Mouse (Mus musculus) C2C12 (cell line): Measurements from ENCODE around the gene Slc22a23. TPM values are rescaled to one million over a fixed set of nuclear protein-coding genes. Genes with fewer than 3 reads are reported as not detected.

ENCODE experiments used
- H3K27me3 ChIP-seq: one replicate; pipeline ENCODE4 v1.6.1; 2011; ENCODE audit not compliant: control insufficient read depth, insufficient read depth, insufficient read length
- H3K36me3 ChIP-seq: one replicate; pipeline ENCODE4 v1.6.1; 2011; ENCODE audit not compliant: control insufficient read depth, insufficient read depth
- H3K4me3 ChIP-seq: one replicate; pipeline ENCODE4 v1.5.1; 2011; ENCODE audit warnings: mild to moderate bottlenecking, control low read depth; ENCODE audit not compliant: poor library complexity, insufficient read depth, severe bottlenecking
- H3K79me2 ChIP-seq: one replicate; pipeline ENCODE4 v1.6.1; 2011; ENCODE audit not compliant: control insufficient read depth, insufficient read depth
- H3K79me3 ChIP-seq: one replicate; pipeline ENCODE4 v1.6.1; 2011; ENCODE audit warnings: low read depth, control low read depth
- H3ac ChIP-seq: one replicate; pipeline ENCODE3; 2011; ENCODE audit warnings: low read depth; ENCODE audit not compliant: control insufficient read depth, insufficient read length
- CEBPB ChIP-seq: IDR thresholded peaks from one replicate; pipeline ENCODE4 v1.6.1; 2011; ENCODE audit warnings: low read depth, mild to moderate bottlenecking, control low read depth, moderate library complexity
- CTCF ChIP-seq: IDR thresholded peaks from one replicate; pipeline ENCODE4 v1.5.1; 2011; ENCODE audit not compliant: control insufficient read depth, insufficient read depth, insufficient read length
- FOSL1 ChIP-seq: IDR thresholded peaks from one replicate; pipeline ENCODE4 v1.8.0; 2011; ENCODE audit warnings: mild to moderate bottlenecking, low read length; ENCODE audit not compliant: poor library complexity, insufficient read depth, severe bottlenecking
- MAX ChIP-seq: IDR thresholded peaks from one replicate; pipeline ENCODE4 v1.6.1; 2011; ENCODE audit warnings: mild to moderate bottlenecking, control low read depth
- MYOD1 ChIP-seq: IDR thresholded peaks from one replicate; pipeline ENCODE4 v1.6.1; 2011; ENCODE audit warnings: low read depth; ENCODE audit not compliant: control insufficient read depth, insufficient read length
- MYOG ChIP-seq: IDR thresholded peaks from one replicate; pipeline ENCODE4 v1.6.1; 2011; ENCODE audit not compliant: control insufficient read depth, insufficient read length; ENCODE audit errors: extremely low read depth
- USF1 ChIP-seq: IDR thresholded peaks from one replicate; pipeline ENCODE4 v1.6.1; 2011; ENCODE audit warnings: low read depth, mild to moderate bottlenecking, control low read depth, moderate library complexity
- polyA plus RNA-seq: library from polyadenylated mRNA; unstranded; fragments of >200 nt; fragmentation: generic; extraction: Trizol; gene quantifications from one replicate; pipeline ENCODE4 v1.2.1, GENCODE M21; 2012; ENCODE audit warnings: missing spikeins

Slc22a23 gene
- polyA plus RNA-seq, 1 experiment = 10.9 TPM

DNA sequence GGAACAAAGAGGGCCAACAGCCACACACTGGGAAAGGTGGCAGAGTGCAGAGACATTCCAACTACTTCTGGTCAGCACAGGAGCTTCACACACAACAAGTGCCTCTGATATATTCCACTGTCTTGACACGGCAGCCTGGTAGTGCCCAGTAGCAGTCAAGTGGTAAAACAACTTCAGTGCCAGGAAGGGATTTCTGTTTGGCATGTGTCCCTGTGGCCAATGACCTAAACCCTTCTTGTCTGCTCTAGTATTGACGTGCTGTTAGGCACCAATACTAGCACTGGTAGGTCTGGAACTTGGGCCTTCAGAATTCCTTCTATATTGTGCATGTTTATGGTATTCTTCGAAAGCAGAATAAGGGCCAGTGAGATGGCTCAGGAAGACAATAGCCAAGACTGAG, 139.8 kb downstream of the Slc22a23 start:
- no peak for TF ChIP-seq MAX
- TF ChIP-seq CEBPB = no peak
- TF ChIP-seq CTCF = no peak
- no peak for TF ChIP-seq USF1
- TF ChIP-seq MYOD1 = no peak
- TF ChIP-seq MYOG = no peak
- no peak for TF ChIP-seq FOSL1
- Histone ChIP-seq H3K27me3 (no peaks in the 10 kb centered on the region), H3K79me3 (no peaks in the 10 kb centered on the region), H3K79me2 (no peaks in the 10 kb centered on the region), H3ac (no peak overlapping the region), H3K36me3 (peaks cover 15% of the 10 kb centered on the region), H3K4me3 (no peak overlapping the region)

DNA sequence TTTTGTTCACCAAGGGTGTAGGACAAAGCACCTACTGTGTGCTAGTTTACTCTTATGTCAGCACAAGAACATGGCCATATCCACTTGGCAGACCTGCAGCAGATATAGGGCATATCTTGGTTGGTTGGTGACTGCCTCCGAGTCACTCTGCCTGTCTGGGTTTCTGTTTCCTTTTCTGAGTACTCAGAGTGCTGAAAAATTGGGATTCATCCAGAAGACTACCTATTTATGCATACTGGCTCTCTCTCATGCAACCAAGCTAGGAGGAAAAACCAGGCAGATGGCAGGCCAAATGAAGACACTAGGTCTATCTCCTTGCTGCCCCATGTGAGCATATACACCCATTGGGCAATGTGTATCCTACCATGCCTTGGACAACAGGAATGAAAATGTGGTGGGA, 149.3 kb downstream of the Slc22a23 start:
- no peaks in the 10 kb centered on the region for H3K27me3 ChIP-seq
- no peak for TF ChIP-seq CTCF
- TF ChIP-seq MYOD1 = no peak
- no peak for TF ChIP-seq CEBPB
- no peaks in the 10 kb centered on the region for H3K79me2 ChIP-seq

DNA sequence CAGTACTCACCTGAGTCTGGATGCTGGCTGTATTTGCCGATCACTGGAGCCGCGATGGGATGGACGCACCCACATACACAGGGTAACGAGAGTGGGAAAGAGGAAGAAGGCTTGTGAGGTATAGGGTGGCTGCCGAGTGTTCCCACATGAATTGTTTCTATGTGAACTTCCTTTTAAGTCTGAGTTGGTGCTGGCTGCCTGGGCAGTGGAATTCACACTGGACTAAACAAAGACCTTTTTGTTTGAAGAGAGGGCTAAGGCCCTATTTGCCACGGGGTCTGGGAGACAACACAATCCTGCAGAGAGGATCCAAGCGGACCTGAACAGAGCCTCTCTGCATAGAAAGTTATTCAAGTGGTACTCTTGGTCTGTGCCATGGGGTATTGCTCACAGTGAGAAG, 151.6 kb downstream of the Slc22a23 start:
- Histone ChIP-seq H3K36me3 (peaks cover 34% of the 10 kb centered on the region), H3K79me3 (no peaks in the 10 kb centered on the region), H3ac (no peak overlapping the region), H3K27me3 (no peaks in the 10 kb centered on the region), H3K79me2 (no peaks in the 10 kb centered on the region), H3K4me3 (no peak overlapping the region)
- TF ChIP-seq FOSL1 (no peak), MYOD1 (no peak), MAX (no peak), USF1 (no peak), MYOG (no peak), CTCF (no peak), CEBPB (no peak)

More for the DNA sequence above, 149.3 kb downstream of the Slc22a23 start:
- Histone ChIP-seq H3K79me3 (no peaks in the 10 kb centered on the region), H3ac (no peak overlapping the region), H3K4me3 (no peak overlapping the region), H3K36me3 (peaks cover 23% of the 10 kb centered on the region)

- TF ChIP-seq USF1 (no peak), CTCF (no peak), MAX (no peak), MYOG (no peak), CEBPB (no peak), FOSL1 (no peak), MYOD1 (no peak)
- Histone ChIP-seq H3K36me3 (peaks cover 38% of the 10 kb centered on the region), H3K27me3 (no peaks in the 10 kb centered on the region), H3K79me2 (no peaks in the 10 kb centered on the region), H3K4me3 (no peak overlapping the region), H3K79me3 (no peaks in the 10 kb centered on the region), H3ac (no peak overlapping the region)
Measured at GRCm38 (mm10) chr13:34192414-34193191, 152.4 kb downstream of the Slc22a23 start.

DNA sequence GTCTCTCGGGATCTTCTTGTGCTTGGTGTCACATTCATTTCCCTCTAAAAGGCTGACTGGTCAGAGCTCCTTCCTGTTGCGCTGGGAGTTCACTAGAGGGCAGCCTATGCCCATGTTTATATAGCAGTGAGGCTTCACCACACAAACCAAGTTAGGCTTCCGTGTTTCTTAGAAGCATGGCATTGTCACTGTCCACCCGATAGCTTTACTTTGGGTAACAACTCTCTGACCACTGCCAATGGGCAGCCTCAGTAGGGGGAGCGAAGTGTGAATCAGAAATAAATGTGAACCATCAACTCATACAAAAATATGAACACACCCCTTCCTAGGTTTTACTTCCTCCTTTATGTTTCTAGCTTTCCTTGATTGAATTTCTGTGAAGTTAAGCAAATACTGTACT, 157.4 kb downstream of the Slc22a23 start:
- TF ChIP-seq MYOD1 (no peak), CTCF (peak; percentile 68)
- Histone ChIP-seq H3K79me3 (no peaks in the 10 kb centered on the region), H3K4me3 (no peak overlapping the region), H3ac (no peak overlapping the region), H3K79me2 (no peaks in the 10 kb centered on the region), H3K27me3 (no peaks in the 10 kb centered on the region), H3K36me3 (peaks cover 35% of the 10 kb centered on the region)

DNA sequence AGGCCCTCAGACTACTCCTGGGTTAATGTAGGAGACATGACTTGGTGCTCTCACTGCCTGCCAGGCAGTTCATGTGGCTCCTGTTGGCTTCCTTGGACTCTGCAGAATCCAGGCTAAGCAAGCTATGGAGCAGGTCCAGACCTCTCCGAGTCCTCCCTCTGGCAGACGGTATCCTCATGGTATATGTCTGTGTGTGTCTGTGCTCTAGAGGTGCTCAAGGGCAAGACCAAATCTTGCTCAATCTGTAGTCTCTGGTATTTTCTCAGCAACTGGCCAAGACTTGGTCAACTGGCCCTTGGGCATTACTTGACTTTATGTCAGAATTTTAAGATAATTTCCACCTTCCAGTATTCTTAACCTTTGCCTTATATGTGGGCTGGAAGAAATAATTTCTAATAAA, 159.6 kb downstream of the Slc22a23 start:
- H3ac ChIP-seq = no peak overlapping the region
- TF ChIP-seq CEBPB = no peak
- TF ChIP-seq USF1 = no peak
- no peaks in the 10 kb centered on the region for H3K27me3 ChIP-seq
- no peak overlapping the region for H3K4me3 ChIP-seq
- no peaks in the 10 kb centered on the region for H3K79me2 ChIP-seq
- H3K79me3 ChIP-seq = no peaks in the 10 kb centered on the region
- H3K36me3 ChIP-seq = peaks cover 45% of the 10 kb centered on the region

- Histone ChIP-seq H3K27me3 (no peaks in the 10 kb centered on the region), H3K36me3 (peaks cover 46% of the 10 kb centered on the region), H3ac (no peak overlapping the region), H3K4me3 (no peak overlapping the region), H3K79me3 (no peaks in the 10 kb centered on the region), H3K79me2 (no peaks in the 10 kb centered on the region)
- TF ChIP-seq MAX (no peak), CTCF (no peak), MYOD1 (no peak), FOSL1 (no peak), CEBPB (no peak), USF1 (no peak), MYOG (no peak)
Measured at GRCm38 (mm10) chr13:34181624-34182023, 163.4 kb downstream of the Slc22a23 start.
